Mouse (Mus musculus) lung, postnatal 4 days (tissue): ENCODE data around the gene Adnp.
A peak's percentile ranks its signal among the peaks of the same experiment; 100 is the strongest.

Experiments
- DNase-seq, 2 experiments: peaks; one replicate each; pipeline ENCODE4 v3.0.0; 2021

The Adnp gene

GRCm38 (mm10) chr2:168155666-168156065 lies 51.2 kb downstream of the Adnp start:
- DNase-seq: no peak

GRCm38 (mm10) chr2:168154090-168154881 lies 52.6 kb downstream of the Adnp start:
- DNase-seq: peak; percentile 94 to 96

GRCm38 (mm10) chr2:168149241-168149640 lies 57.7 kb downstream of the Adnp start:
- no peak for DNase-seq

GRCm38 (mm10) chr2:168147722-168148432 lies 59.0 kb downstream of the Adnp start:
- DNase-seq: no peak

- DNase-seq: peak in 1 of 2 experiments; percentile 59
Observed at GRCm38 (mm10) chr2:168145437-168145836, 61.5 kb downstream of the Adnp start.

- DNase-seq: no peak
Observed at GRCm38 (mm10) chr2:168143794-168144193, 63.1 kb downstream of the Adnp start.

GRCm38 (mm10) chr2:168137161-168137560 lies 69.8 kb downstream of the Adnp start:
- no peak for DNase-seq
